Mouse (Mus musculus): ENCODE data around the gene Mef2c. TPM values are rescaled to one million over a fixed set of nuclear protein-coding genes. Genes with fewer than 3 reads are reported as not detected.
A peak's percentile ranks its signal among the peaks of the same experiment; 100 is the strongest.

The Mef2c gene
- total RNA-seq, 2 experiments from 2014 or later: 47.2 to 53.0 TPM

- DNase-seq: no peak
Measured at GRCm38 (mm10) chr13:83608851-83609516, 105.2 kb downstream of the Mef2c start.

GRCm38 (mm10) chr13:83609517-83609878 lies 105.7 kb downstream of the Mef2c start:
- no peak for DNase-seq

DNA sequence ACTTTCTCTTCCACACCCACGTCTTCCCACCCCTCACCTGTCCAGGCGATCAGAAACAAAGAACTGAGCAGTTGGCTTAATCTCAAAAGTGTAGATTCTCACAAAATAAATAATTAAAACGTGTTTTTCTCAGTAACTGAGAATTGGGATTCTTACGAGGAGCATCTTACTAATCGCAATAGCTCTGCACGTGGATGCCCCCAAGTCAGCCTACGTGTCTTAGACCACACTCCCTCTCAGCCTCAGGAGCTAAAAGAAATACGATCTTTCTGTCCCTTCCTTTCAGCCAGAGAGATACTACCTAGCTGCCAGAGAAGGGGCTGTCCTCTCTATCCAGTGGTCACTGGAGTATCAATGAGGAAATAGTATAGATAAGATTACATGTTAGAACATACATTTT lies 106.3 kb downstream of the Mef2c start:
- no peak for DNase-seq

DNA sequence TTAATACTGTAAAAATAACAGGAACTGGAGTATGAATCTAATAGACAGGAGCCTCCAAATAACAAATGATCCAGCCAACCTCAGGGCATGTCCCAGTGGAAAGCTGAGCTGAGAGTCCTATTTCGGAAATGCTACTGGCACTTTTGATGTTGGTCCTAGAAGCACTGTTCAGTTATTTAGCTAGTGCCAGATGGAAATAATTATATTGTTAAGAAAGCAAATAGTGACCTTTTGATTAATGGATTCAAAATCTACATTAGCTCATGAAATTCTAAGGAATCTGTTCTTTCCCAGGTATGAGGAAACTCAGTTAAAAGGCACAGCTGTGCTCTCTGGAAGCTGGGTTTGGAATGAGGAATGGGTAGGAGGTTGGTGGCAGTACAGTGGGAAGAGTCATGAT lies 108.4 kb downstream of the Mef2c start:
- no peak for DNase-seq

GRCm38 (mm10) chr13:83615875-83616274 lies 112.0 kb downstream of the Mef2c start:
- DNase-seq: no peak

DNA sequence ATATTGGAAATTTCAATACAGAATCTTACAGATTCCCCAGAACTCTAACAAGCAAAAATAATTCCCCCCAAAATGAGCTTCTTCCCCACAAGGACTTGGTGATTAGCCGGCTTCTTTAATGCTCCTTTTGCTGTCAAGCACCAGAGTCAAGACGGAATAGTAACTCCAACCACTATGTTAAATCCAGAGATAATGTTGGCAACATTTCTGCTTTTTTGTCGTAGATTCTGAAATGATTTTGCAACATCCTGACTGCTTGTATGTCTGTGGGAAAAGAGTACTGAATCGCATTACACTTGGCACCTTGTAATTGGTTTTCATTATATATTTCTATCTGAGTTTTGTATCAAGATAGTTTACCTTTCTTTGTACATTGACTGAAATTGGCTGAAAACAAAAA lies 120.8 kb downstream of the Mef2c start:
- no peak for DNase-seq

GRCm38 (mm10) chr13:83627429-83627828 lies 123.6 kb downstream of the Mef2c start:
- DNase-seq: no peak

GRCm38 (mm10) chr13:83628139-83628538 lies 124.3 kb downstream of the Mef2c start:
- DNase-seq: no peak

DNA sequence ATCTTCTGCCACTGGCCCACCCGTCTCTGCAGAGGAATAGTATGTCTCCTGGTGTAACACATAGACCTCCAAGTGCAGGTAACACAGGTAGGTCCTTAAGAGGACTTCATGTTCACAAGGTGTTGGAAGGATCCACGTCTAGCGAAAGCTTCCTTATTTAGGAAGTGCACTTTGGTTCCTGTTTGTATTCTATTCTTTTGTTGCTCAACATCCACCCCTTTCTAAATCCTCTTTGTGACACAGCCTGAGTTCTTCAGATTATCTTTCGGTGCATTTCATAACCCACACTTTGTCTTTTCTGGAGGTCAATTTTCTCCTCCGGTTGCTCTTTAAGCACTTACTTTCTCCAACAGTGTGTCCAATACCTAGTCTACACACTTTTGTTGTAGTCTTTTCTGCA lies 129.3 kb downstream of the Mef2c start:
- no peak for DNase-seq

DNA sequence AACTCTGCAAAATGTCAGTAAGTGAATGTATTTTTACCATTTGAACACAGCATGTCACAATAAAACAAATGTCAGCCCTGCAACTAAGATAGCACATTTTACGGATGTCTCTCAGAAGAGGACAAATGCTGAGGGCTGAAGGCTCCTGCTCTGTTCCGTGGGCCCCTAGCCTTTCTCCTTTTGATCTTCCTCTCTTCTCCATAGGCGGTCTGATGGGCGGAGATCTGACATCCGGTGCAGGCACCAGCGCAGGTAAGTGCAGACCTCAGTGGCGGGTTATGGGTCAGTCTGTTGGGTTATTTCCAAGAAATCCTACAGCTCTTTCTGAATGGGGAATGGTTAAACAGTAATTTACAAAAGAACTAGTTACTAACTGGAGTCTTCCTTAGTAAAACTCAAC lies 131.4 kb downstream of the Mef2c start:
- no peak for DNase-seq

DNA sequence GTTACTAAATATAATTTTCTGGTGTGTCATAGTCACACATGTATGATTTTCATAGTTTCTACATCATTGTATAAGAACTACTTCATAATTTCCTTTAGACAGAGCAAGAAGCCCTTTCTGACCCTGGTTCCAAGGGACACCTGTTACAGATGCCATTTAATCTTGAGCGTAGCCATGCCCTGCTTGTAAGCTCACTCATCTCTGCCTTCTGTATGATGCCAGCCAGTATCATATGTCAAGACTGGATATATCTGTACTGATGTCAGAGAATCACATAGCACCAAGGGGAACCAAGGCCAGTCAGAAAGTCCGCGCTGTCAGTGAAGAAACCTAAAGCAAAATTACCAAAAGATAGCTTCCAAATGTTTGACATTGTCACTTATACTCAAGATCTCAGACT lies 133.8 kb downstream of the Mef2c start:
- DNase-seq: no peak

DNA sequence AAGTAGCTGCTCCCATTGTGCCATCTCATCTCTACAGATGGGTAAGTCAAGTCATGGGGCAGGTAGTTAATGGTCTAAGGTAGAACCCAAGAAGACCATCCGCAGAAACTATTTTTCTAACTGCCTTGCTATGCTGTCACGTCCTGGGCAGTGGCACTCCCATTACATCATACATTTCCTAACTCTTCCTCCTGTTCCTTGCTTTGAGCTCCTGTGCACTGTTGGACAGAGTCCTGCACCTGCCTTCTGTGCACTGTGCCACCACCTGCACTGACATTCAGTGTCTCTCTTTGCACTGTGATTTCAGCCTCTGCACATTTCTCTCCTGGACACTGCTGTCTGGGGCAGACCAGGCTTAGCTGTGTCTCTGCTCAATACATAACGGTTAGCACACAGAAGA lies 134.9 kb downstream of the Mef2c start:
- no peak for DNase-seq

- DNase-seq: no peak
Measured at GRCm38 (mm10) chr13:83649051-83649450, 145.2 kb downstream of the Mef2c start.

DNA sequence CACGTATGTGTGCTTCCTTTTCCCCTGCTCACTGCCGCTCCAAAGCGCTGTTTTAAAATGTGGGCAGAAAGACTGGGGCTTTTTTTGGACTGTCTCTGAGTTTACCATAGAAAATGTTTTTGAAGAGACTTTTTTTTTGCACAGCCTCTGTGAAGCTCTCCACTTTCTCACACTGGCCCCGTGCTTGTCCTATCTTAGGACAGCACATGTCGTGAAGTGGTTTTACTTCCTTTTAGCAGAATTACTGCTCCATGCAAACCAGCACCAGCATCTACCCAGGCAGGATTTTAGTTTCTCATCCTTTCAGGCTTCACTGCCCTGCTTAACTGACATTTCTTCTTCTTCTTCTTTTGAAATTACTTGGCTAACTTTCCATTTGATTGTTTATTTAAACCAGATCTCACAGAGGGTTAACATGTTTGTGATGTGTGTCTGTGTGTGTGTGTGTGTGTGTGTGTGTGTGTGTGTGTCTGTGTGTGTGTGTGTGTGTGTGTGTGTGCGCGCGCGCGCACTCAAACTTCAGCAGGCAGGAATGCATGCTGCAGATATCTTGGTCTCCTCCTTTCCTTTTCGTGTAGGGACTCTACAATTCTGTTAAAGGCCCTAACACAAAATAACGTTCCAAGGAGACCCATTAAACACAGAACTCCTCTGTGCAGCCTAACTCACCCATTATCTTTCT lies 146.1 kb downstream of the Mef2c start:
- DNase-seq: no peak

DNA sequence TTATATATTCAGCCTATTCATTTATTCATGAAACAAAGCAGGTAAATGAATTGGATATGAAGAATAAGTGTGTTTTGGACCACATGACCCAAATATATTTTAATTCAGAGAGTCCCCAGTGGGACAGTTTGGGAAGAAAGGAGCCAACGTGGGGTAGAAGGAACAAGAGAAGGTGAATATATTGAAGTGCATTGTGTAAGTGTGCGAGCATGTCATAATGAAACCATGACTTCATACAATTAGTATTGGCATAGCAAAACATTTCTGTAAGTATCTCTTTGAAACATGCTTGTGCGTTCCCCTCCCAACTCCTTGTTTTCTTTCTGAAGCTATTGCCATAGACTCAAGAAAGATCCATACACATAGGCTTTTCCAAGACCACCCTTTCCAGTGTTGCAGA lies 147.0 kb downstream of the Mef2c start:
- no peak for DNase-seq

DNA sequence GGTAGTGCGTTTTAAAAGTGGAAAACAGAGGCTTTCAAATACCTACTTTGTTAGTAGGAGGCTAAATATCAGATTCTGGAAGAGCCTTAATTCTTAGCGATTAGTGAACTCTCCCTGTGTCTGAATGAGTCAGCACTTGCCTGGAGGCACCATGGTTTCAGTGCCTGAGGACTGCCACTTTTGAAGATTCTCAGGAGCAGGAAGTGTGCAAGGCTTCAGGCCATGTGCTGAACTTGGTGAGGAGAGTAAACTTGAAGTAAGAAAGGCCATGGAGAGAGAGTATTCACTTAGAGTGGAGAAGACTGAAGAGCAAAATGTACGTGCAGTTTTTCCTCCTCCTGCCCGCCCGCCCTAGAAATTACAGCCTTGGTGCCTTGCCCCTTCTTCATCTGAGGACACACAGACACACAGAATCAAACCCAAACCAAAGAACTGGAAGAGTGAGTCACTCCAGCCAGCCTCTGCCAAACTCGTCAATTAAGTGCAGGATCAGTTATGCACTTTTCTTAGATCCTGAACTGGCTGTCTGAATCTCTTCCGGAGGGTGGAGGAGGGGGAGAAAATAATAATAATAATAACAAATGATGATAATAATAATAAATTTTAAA lies 148.2 kb downstream of the Mef2c start:
- DNase-seq: peak; percentile 15

DNA sequence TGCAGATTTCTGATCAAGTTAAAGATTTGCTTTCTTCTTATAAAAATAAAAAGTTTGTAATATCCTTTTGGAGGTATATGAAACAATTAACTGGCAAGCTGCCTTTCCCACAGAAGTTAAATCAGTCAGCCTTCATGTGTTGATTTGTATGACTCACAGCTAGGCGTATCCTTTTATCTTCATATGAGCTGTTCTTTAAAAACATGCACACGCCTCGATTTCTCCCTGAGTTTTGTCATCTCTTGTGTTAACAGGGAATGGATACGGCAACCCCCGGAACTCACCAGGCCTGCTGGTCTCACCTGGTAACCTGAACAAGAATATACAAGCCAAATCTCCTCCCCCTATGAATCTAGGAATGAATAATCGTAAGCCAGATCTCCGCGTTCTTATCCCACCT lies 148.7 kb downstream of the Mef2c start:
- DNase-seq: no peak

GRCm38 (mm10) chr13:83654889-83655769 lies 151.3 kb downstream of the Mef2c start:
- DNase-seq: peak; percentile 86 to 88

- DNase-seq: no peak
Measured at GRCm38 (mm10) chr13:83656094-83656493, 152.3 kb downstream of the Mef2c start.

DNA sequence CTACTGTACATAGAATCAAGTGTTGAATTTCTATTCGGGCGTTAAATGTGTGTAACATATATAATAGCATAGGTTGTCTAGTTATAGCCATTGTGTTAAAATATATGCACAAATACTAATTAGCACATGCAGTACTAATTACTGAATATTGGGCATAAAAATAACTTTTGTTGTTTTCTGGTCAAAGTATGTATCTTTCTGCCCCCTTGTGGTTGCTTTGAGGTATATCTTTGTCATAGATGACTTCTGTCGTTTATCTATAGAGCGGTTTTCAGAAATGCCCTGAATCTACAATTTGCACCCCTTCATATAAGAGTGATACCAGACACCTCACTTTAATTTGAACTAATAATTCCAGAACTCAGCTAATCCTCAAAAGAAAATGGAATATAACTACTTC lies 152.9 kb downstream of the Mef2c start:
- no peak for DNase-seq

- no peak for DNase-seq
Measured at GRCm38 (mm10) chr13:83660722-83661121, 156.9 kb downstream of the Mef2c start.

DNA sequence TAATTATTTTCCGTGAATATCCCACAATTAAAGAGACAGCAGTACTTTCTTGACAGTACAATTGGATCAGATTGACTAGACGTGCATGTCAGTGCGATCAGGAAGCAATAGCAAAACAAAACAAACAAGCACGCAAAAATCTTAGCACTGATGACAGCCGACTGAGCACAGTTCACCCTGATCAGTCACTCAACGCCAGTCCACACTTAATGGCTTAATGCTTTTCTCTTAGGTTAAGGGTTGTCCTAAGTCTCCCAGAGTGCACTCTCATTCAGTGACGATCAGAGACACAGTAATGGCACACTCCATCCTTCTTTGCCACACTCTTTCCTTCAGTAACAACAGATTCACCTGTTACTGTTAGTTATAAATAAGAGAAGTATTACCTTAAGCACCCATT lies 157.3 kb downstream of the Mef2c start:
- no peak for DNase-seq

- DNase-seq: no peak
Measured at GRCm38 (mm10) chr13:83662089-83662551, 158.3 kb downstream of the Mef2c start.

Data from adrenal gland, postnatal 36 days (tissue).